Comparison of ENCODE assay signal across 29 mouse cellular contexts in the genomic region with DNA sequence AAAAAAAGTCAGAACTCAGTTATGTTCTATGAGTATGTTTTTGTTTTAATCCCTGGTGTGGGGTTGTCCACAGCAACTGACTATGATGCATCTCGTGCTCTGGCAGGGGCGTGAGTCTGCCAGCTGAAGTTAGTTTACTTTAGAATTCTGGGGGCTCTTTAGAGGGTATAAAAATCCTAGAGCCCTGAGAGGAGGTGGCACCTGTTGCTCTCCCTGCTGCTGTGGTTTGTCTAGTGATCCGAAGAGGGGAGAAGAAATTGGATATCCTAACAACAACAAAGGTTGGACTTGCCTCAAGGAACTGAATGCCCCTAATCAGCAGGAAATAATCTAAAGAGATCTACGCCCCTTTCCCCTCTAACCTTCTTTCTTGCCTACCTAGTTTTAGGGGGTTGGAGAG.
"Had no signal": no experiment of that assay in that cellular context is flagged by ENCODE, and none has a peak within 500 bp of the region (broad histone marks: within the 10 kb centered on the region; RNA-seq: fewer than 3 reads in every experiment).

No protein-coding gene starts in this region.

- H3K4me1 ChIP-seq: embryonic facial prominence, embryonic 12.5 days; forebrain, embryonic 13.5 days; forebrain, embryonic 15.5 days had no signal

- H3K27ac ChIP-seq: embryonic facial prominence, embryonic 10.5 days; embryonic facial prominence, embryonic 12.5 days; embryonic facial prominence, embryonic 13.5 days; embryonic facial prominence, embryonic 15.5 days; forebrain, embryonic 10.5 days; forebrain, embryonic 12.5 days; forebrain, embryonic 13.5 days; forebrain, embryonic 15.5 days; heart, adult 2 months had no signal

- ATAC-seq: forebrain, embryonic 13.5 days; forebrain, embryonic 14.5 days; forebrain, embryonic 15.5 days; forebrain, embryonic 16.5 days; forebrain, postnatal 0 days had no signal

- H3K27me3 ChIP-seq: embryonic facial prominence, embryonic 12.5 days; embryonic facial prominence, embryonic 13.5 days; embryonic facial prominence, embryonic 15.5 days; forebrain, embryonic 12.5 days; forebrain, embryonic 15.5 days had no signal

- H3K9me3 ChIP-seq: embryonic facial prominence, embryonic 10.5 days; embryonic facial prominence, embryonic 12.5 days; embryonic facial prominence, embryonic 13.5 days; embryonic facial prominence, embryonic 15.5 days; forebrain, embryonic 10.5 days; forebrain, embryonic 12.5 days; forebrain, embryonic 13.5 days; forebrain, embryonic 15.5 days had no signal

- H3K36me3 ChIP-seq: embryonic facial prominence, embryonic 10.5 days; embryonic facial prominence, embryonic 12.5 days; embryonic facial prominence, embryonic 13.5 days; embryonic facial prominence, embryonic 15.5 days; forebrain, embryonic 10.5 days; forebrain, embryonic 12.5 days; forebrain, embryonic 15.5 days had no signal

- H3K9ac ChIP-seq: embryonic facial prominence, embryonic 12.5 days; embryonic facial prominence, embryonic 13.5 days; embryonic facial prominence, embryonic 15.5 days; forebrain, embryonic 12.5 days; forebrain, embryonic 13.5 days; forebrain, embryonic 15.5 days; forebrain, postnatal 0 days had no signal

- H3K4me2 ChIP-seq: embryonic facial prominence, embryonic 12.5 days; embryonic facial prominence, embryonic 13.5 days; embryonic facial prominence, embryonic 15.5 days; forebrain, embryonic 12.5 days; forebrain, embryonic 13.5 days; forebrain, embryonic 15.5 days had no signal

- DNase-seq: cerebellum, adult 2 months; cerebellum, adult 8-10 months; cerebellum, adult 9-10 months; cerebellum, adult 9-11 months; cerebellum, postnatal 10 days; cerebellum, postnatal 14 days; cerebellum, postnatal 25 days; cerebellum, postnatal 36 days; embryo, embryonic 11 days; forebrain, postnatal 0 days; gastrocnemius, adult 2 months; gastrocnemius, postnatal 10 days; gastrocnemius, postnatal 14 days; gastrocnemius, postnatal 25 days; gastrocnemius, postnatal 36 days; heart, adult 11 months; heart, adult 18-20 months; heart, adult 2 months had no signal

- H3K4me3 ChIP-seq: embryonic facial prominence, embryonic 10.5 days; embryonic facial prominence, embryonic 12.5 days; embryonic facial prominence, embryonic 13.5 days; embryonic facial prominence, embryonic 15.5 days; erythroblast, embryonic 14.5 days; forebrain, embryonic 10.5 days; forebrain, embryonic 12.5 days; forebrain, embryonic 13.5 days; forebrain, embryonic 15.5 days; gastrocnemius, adult 2 months; heart, adult 2 months had no signal
